Mouse (Mus musculus) liver, adult (tissue): ENCODE results near the gene Usp5.

Experiments
- GATA4 ChIP-seq: IDR thresholded peaks from 2 replicates; pipeline ENCODE4 v1.6.1; 2014; ENCODE audit warnings: mild to moderate bottlenecking, low read length; ENCODE audit not compliant: insufficient replicate concordance

The Usp5 gene

GRCm38 (mm10) chr6:124779222-124779983 is 49.9 kb downstream of the Usp5 start, which contains the start of gene Lrrc23:
TSS of gene Lrrc23 (minus strand) at chr6:124779727.
- TF ChIP-seq GATA4: no peak

- no peak for TF ChIP-seq GATA4
Observed at GRCm38 (mm10) chr6:124770511-124770910, 58.8 kb downstream of the Usp5 start.

GRCm38 (mm10) chr6:124770013-124770412 is 59.3 kb downstream of the Usp5 start:
- TF ChIP-seq GATA4: no peak

GRCm38 (mm10) chr6:124769101-124769765 is 60.1 kb downstream of the Usp5 start, which contains the start of gene Eno2:
TSS of gene Eno2 (minus strand) at chr6:124769673.
- TF ChIP-seq GATA4: no peak

- no peak for TF ChIP-seq GATA4
Observed at GRCm38 (mm10) chr6:124768704-124769044, 60.6 kb downstream of the Usp5 start.

GRCm38 (mm10) chr6:124767920-124768703 is 61.2 kb downstream of the Usp5 start:
- TF ChIP-seq GATA4: no peak

- TF ChIP-seq GATA4: no peak
Observed at GRCm38 (mm10) chr6:124767536-124767919, 61.8 kb downstream of the Usp5 start.

- no peak for TF ChIP-seq GATA4
Observed at GRCm38 (mm10) chr6:124765951-124766350, 63.3 kb downstream of the Usp5 start.
